Mouse (Mus musculus) ovary, postnatal 14 days (tissue): ENCODE measurements at regions not wholly inside any gene's neighbourhood (a gene's known extent, or its start where the extent isn't known, plus 50 kb on each side); places are given as distances from the start of the nearest gene placed in this dataset.

Experiments
- DNase-seq: peaks from one replicate; pipeline ENCODE4 v3.0.0; 2022; ENCODE audit warnings: low spot score

GRCm38 (mm10) chr17:49219512-49220197 lies 208.5 kb upstream of the Mocs1 start:
- no peak for DNase-seq

- no peak for DNase-seq
Measured at GRCm38 (mm10) chr17:49223212-49223611, 204.9 kb upstream of the Mocs1 start.

- DNase-seq = no peak
Measured at GRCm38 (mm10) chr17:49223651-49224050, 204.5 kb upstream of the Mocs1 start.

- no peak for DNase-seq
Measured at GRCm38 (mm10) chr17:49225255-49226015, 202.7 kb upstream of the Mocs1 start.

- DNase-seq = no peak
Measured at GRCm38 (mm10) chr17:49226016-49226400, 202.2 kb upstream of the Mocs1 start.

- no peak for DNase-seq
Measured at GRCm38 (mm10) chr17:49231287-49231686, 196.9 kb upstream of the Mocs1 start.

- DNase-seq = no peak
Measured at GRCm38 (mm10) chr17:49240097-49240496, 188.1 kb upstream of the Mocs1 start.

GRCm38 (mm10) chr17:49243419-49243818 lies 184.7 kb upstream of the Mocs1 start:
- no peak for DNase-seq

GRCm38 (mm10) chr17:49245013-49245412 lies 183.1 kb upstream of the Mocs1 start:
- DNase-seq = no peak

GRCm38 (mm10) chr17:49247215-49247614 lies 180.9 kb upstream of the Mocs1 start:
- no peak for DNase-seq

- no peak for DNase-seq
Measured at GRCm38 (mm10) chr17:49250726-49251537, 177.2 kb upstream of the Mocs1 start.

- DNase-seq = no peak
Measured at GRCm38 (mm10) chr17:49252271-49252670, 175.9 kb upstream of the Mocs1 start.

- DNase-seq = no peak
Measured at GRCm38 (mm10) chr17:49258496-49258895, 169.7 kb upstream of the Mocs1 start.

- no peak for DNase-seq
Measured at GRCm38 (mm10) chr17:49262394-49262793, 165.8 kb upstream of the Mocs1 start.

GRCm38 (mm10) chr17:49266343-49266742 lies 161.8 kb upstream of the Mocs1 start:
- no peak for DNase-seq

- no peak for DNase-seq
Measured at GRCm38 (mm10) chr17:49269943-49270342, 158.2 kb upstream of the Mocs1 start.

- DNase-seq = no peak
Measured at GRCm38 (mm10) chr17:49272661-49273448, 155.3 kb upstream of the Mocs1 start.

- no peak for DNase-seq
Measured at GRCm38 (mm10) chr17:49274936-49275335, 153.2 kb upstream of the Mocs1 start.

GRCm38 (mm10) chr17:49275421-49275820 lies 152.7 kb upstream of the Mocs1 start:
- DNase-seq = no peak

- DNase-seq = no peak
Measured at GRCm38 (mm10) chr17:49275916-49276315, 152.2 kb upstream of the Mocs1 start.

GRCm38 (mm10) chr17:49278541-49278940 lies 149.6 kb upstream of the Mocs1 start:
- no peak for DNase-seq
